Mouse (Mus musculus) layer of hippocampus, postnatal 14 days (tissue): Measurements from ENCODE around the gene Gemin7. TPM values are rescaled to one million over a fixed set of nuclear protein-coding genes. Genes with fewer than 3 reads are reported as not detected.

Experiments used
- DNase-seq, 2 experiments: peaks; one replicate each; pipeline ENCODE4 v3.0.0; 2021 to 2022; ENCODE audit warnings: low spot score in 2 of 2, mixed read lengths in 1 of 2
- total RNA-seq, 2 experiments: library from RNA; stranded (reverse); gene quantifications; 2 replicates each; pipeline ENCODE4 v1.2.3; 2021

Gemin7 gene
- total RNA-seq, 2 experiments from 2014 or later: 39.8 to 43.3 TPM

- DNase-seq: no peak
Observed at GRCm38 (mm10) chr7:19549394-19549793, 28.0 kb downstream of the Gemin7 start.

- no peak for DNase-seq
Observed at GRCm38 (mm10) chr7:19547344-19547969, 29.9 kb downstream of the Gemin7 start.

GRCm38 (mm10) chr7:19546007-19546406, 31.4 kb downstream of the Gemin7 start:
- no peak for DNase-seq

GRCm38 (mm10) chr7:19543584-19543983, 33.8 kb downstream of the Gemin7 start:
- no peak for DNase-seq

GRCm38 (mm10) chr7:19542155-19542691, 35.2 kb downstream of the Gemin7 start:
- peak in 1 of 2 experiments; percentile 44 for DNase-seq

GRCm38 (mm10) chr7:19541681-19542154, 35.7 kb downstream of the Gemin7 start:
- no peak for DNase-seq

GRCm38 (mm10) chr7:19540771-19541566, 36.4 kb downstream of the Gemin7 start:
- DNase-seq: no peak

- DNase-seq: no peak
Observed at GRCm38 (mm10) chr7:19534676-19535075, 42.7 kb downstream of the Gemin7 start.

GRCm38 (mm10) chr7:19532240-19532639, 45.2 kb downstream of the Gemin7 start:
- no peak for DNase-seq

GRCm38 (mm10) chr7:19531077-19531476, 46.3 kb downstream of the Gemin7 start:
- DNase-seq: no peak

GRCm38 (mm10) chr7:19525105-19525481, 52.3 kb downstream of the Gemin7 start:
- DNase-seq: no peak

- DNase-seq: no peak
Observed at GRCm38 (mm10) chr7:19524420-19525104, 52.8 kb downstream of the Gemin7 start.

GRCm38 (mm10) chr7:19523757-19524419, 53.5 kb downstream of the Gemin7 start:
- peak; percentile 78 to 80 for DNase-seq

- DNase-seq: no peak
Observed at GRCm38 (mm10) chr7:19523017-19523756, 54.2 kb downstream of the Gemin7 start.

- no peak for DNase-seq
Observed at GRCm38 (mm10) chr7:19520032-19520431, 57.4 kb downstream of the Gemin7 start.

GRCm38 (mm10) chr7:19517652-19518365, 59.6 kb downstream of the Gemin7 start, which contains the start of gene Nkpd1:
Nkpd1 (plus strand) TSS chr7:19517838.
- DNase-seq: no peak
